Mouse (Mus musculus) C2C12 (cell line): ENCODE data around the gene Mafk. TPM values are rescaled to one million over a fixed set of nuclear protein-coding genes. Genes with fewer than 3 reads are reported as not detected.

Experiments used
- H3K27me3 ChIP-seq: one replicate; pipeline ENCODE4 v1.6.1; 2011; ENCODE audit not compliant: control insufficient read depth, insufficient read depth, insufficient read length
- H3K36me3 ChIP-seq: one replicate; pipeline ENCODE4 v1.6.1; 2011; ENCODE audit not compliant: control insufficient read depth, insufficient read depth
- H3K4me3 ChIP-seq: one replicate; pipeline ENCODE4 v1.5.1; 2011; ENCODE audit warnings: mild to moderate bottlenecking, control low read depth; ENCODE audit not compliant: poor library complexity, insufficient read depth, severe bottlenecking
- H3K79me2 ChIP-seq: one replicate; pipeline ENCODE4 v1.6.1; 2011; ENCODE audit not compliant: control insufficient read depth, insufficient read depth
- H3K79me3 ChIP-seq: one replicate; pipeline ENCODE4 v1.6.1; 2011; ENCODE audit warnings: low read depth, control low read depth
- H3ac ChIP-seq: one replicate; pipeline ENCODE3; 2011; ENCODE audit warnings: low read depth; ENCODE audit not compliant: control insufficient read depth, insufficient read length
- CEBPB ChIP-seq: IDR thresholded peaks from one replicate; pipeline ENCODE4 v1.6.1; 2011; ENCODE audit warnings: low read depth, mild to moderate bottlenecking, control low read depth, moderate library complexity
- CTCF ChIP-seq: IDR thresholded peaks from one replicate; pipeline ENCODE4 v1.5.1; 2011; ENCODE audit not compliant: control insufficient read depth, insufficient read depth, insufficient read length
- FOSL1 ChIP-seq: IDR thresholded peaks from one replicate; pipeline ENCODE4 v1.8.0; 2011; ENCODE audit warnings: mild to moderate bottlenecking, low read length; ENCODE audit not compliant: poor library complexity, insufficient read depth, severe bottlenecking
- MAX ChIP-seq: IDR thresholded peaks from one replicate; pipeline ENCODE4 v1.6.1; 2011; ENCODE audit warnings: mild to moderate bottlenecking, control low read depth
- MYOD1 ChIP-seq: IDR thresholded peaks from one replicate; pipeline ENCODE4 v1.6.1; 2011; ENCODE audit warnings: low read depth; ENCODE audit not compliant: control insufficient read depth, insufficient read length
- MYOG ChIP-seq: IDR thresholded peaks from one replicate; pipeline ENCODE4 v1.6.1; 2011; ENCODE audit not compliant: control insufficient read depth, insufficient read length; ENCODE audit errors: extremely low read depth
- USF1 ChIP-seq: IDR thresholded peaks from one replicate; pipeline ENCODE4 v1.6.1; 2011; ENCODE audit warnings: low read depth, mild to moderate bottlenecking, control low read depth, moderate library complexity
- polyA plus RNA-seq: library from polyadenylated mRNA; unstranded; fragments of >200 nt; fragmentation: generic; extraction: Trizol; gene quantifications from one replicate; pipeline ENCODE4 v1.2.1, GENCODE M21; 2012; ENCODE audit warnings: missing spikeins

The Mafk gene
- polyA plus RNA-seq, 1 experiment: 11.9 TPM

DNA sequence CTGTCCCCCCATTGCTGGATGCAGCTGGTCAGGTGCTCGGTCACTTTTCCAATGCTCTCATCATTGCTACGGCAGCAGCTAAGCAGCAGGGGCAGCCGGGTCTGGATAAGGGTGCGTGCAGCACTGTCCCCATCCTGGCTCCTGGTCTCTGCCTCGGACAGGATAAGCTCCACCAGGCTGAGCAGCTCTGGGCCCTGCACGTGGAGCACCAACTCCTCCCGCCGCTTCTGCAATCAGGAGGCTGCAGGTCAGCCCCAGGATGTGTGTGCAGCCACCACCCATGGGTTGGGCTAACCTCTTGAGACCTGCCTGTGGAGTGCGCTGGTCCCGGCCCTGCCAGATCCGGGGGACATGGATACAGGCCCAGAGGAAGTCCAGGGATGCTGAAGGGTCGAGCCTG, 35.2 kb upstream of the Mafk start:
- Histone ChIP-seq H3K27me3 (no peaks in the 10 kb centered on the region), H3K4me3 (no peak overlapping the region), H3K79me3 (no peaks in the 10 kb centered on the region), H3K79me2 (no peaks in the 10 kb centered on the region), H3ac (no peak overlapping the region), H3K36me3 (peaks cover 5% of the 10 kb centered on the region)
- no peak for TF ChIP-seq CTCF
- TF ChIP-seq CEBPB: no peak
- no peak for TF ChIP-seq MYOD1
- no peak for TF ChIP-seq FOSL1
- no peak for TF ChIP-seq MAX
- TF ChIP-seq USF1: no peak
- TF ChIP-seq MYOG: no peak

DNA sequence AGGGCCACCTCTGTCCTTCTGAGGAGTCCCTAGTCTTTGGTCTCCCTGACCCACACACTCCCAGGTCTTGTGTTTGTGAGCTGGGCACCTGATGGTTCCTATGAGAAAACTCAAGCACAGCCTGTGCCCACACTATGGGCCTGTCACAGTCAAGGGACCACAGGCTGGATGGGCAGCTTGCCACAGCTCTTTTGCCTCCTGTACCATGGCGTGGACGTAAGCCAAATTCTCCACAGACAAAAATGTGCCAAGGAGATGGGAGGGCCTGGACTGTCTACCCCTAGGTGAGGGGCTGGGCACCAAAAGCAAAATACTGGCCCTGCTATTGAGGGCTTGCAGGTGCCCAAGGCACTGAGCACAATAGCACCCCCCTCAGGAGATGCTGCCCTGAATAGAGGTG, 34.7 kb upstream of the Mafk start:
- Histone ChIP-seq H3K27me3 (no peaks in the 10 kb centered on the region), H3K36me3 (peaks cover 5% of the 10 kb centered on the region), H3K79me3 (no peaks in the 10 kb centered on the region), H3ac (no peak overlapping the region), H3K79me2 (no peaks in the 10 kb centered on the region), H3K4me3 (no peak overlapping the region)
- no peak for TF ChIP-seq MAX
- no peak for TF ChIP-seq CTCF
- TF ChIP-seq FOSL1: no peak
- TF ChIP-seq MYOD1: no peak
- no peak for TF ChIP-seq MYOG
- TF ChIP-seq USF1: no peak
- TF ChIP-seq CEBPB: no peak

DNA sequence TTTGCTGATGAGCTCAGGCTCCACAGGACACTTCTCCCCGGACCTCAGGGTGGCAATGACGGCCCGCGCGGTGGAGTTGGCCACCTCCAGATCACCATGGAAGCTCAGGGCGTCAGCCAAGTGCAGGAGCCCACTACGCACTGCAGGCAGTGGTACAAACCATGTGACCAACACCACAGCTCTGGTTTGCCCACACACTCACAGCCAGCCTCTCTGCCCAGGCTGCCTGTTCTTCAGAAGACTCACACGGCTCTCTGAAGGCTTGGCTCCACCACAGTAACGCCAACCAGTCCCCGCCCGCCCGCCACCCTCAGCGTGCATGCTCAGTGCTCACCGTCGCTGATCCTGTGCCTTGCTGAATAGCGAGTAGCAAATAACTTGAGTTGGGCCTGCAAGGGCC, 33.2 kb upstream of the Mafk start:
- Histone ChIP-seq H3K79me3 (no peaks in the 10 kb centered on the region), H3K79me2 (no peaks in the 10 kb centered on the region), H3K4me3 (no peak overlapping the region), H3ac (no peak overlapping the region), H3K36me3 (peaks cover 5% of the 10 kb centered on the region), H3K27me3 (no peaks in the 10 kb centered on the region)
- TF ChIP-seq MYOD1 (no peak), MYOG (no peak), FOSL1 (no peak), MAX (no peak), CEBPB (no peak), USF1 (no peak), CTCF (no peak)

DNA sequence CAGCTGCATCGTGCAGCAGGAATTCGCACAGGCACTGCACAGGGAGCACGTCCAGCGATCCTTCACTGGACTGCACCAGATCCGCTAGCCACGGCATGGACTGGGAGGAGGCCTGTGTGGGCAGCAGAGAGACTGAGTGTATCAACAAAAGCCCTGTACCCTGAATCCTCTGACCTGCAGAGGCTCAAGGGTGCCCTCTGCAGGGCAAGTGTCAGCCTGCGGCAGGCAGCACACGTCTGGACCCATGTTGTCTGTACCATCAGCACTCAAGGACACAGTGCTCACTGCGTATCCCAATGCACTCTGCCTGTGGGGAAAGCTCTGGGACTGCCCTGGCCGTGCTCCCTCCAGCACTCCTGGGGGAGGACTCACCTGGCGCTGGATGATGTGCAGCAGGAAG, 27.0 kb upstream of the Mafk start:
- no peaks in the 10 kb centered on the region for H3K79me2 ChIP-seq
- H3K36me3 ChIP-seq: peaks cover 11% of the 10 kb centered on the region
- no peaks in the 10 kb centered on the region for H3K27me3 ChIP-seq
- no peak overlapping the region for H3ac ChIP-seq
- H3K4me3 ChIP-seq: no peak overlapping the region
- H3K79me3 ChIP-seq: no peaks in the 10 kb centered on the region
- TF ChIP-seq MYOD1: no peak
- TF ChIP-seq CTCF: peak; percentile 64
- no peak for TF ChIP-seq CEBPB

DNA sequence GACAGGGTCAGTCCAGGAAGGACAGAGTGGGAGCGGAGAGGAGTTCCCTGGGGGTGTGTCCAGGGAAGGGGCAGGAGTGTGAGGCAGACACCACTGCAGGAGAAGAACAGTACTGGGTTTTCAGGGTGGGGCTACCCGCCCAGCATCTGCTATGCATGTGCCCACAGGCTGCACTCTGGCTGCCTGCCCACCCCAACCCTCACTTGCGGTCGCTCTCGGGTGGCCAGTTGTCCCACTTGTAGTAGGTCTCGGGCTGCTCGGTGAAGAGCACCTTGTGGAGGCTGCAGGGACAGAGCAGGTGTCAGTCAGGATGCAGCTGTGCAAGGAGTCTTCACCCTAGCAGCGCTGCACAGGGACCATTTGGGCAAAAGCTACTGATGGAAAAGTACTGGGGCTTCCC, 23.1 kb upstream of the Mafk start:
- H3ac ChIP-seq: no peak overlapping the region
- TF ChIP-seq CTCF: no peak
- no peak for TF ChIP-seq CEBPB
- no peak for TF ChIP-seq MYOG
- TF ChIP-seq MYOD1: no peak
- H3K36me3 ChIP-seq: peaks cover 26% of the 10 kb centered on the region
- no peaks in the 10 kb centered on the region for H3K27me3 ChIP-seq
- H3K4me3 ChIP-seq: no peak overlapping the region
- no peaks in the 10 kb centered on the region for H3K79me2 ChIP-seq
- no peaks in the 10 kb centered on the region for H3K79me3 ChIP-seq

GRCm38 (mm10) chr5:139775216-139775926, 15.9 kb upstream of the Mafk start, which contains the start of gene Ints1:
Gene Ints1, minus strand, starts transcription at chr5:139775674.
- Histone ChIP-seq H3K79me3 (peaks cover 11% of the 10 kb centered on the region), H3K36me3 (peaks cover 14% of the 10 kb centered on the region), H3K4me3 (peak within 1 kb of the TSS; percentile 75), H3ac (peak within 1 kb of the TSS; percentile 76), H3K79me2 (peaks cover 18% of the 10 kb centered on the region), H3K27me3 (no peaks in the 10 kb centered on the region)
- TF ChIP-seq MAX: peak; percentile 44
- no peak for TF ChIP-seq CEBPB
- no peak for TF ChIP-seq MYOD1
- no peak for TF ChIP-seq FOSL1
- peak; percentile 92 for TF ChIP-seq CTCF
- no peak for TF ChIP-seq USF1
- no peak for TF ChIP-seq MYOG

DNA sequence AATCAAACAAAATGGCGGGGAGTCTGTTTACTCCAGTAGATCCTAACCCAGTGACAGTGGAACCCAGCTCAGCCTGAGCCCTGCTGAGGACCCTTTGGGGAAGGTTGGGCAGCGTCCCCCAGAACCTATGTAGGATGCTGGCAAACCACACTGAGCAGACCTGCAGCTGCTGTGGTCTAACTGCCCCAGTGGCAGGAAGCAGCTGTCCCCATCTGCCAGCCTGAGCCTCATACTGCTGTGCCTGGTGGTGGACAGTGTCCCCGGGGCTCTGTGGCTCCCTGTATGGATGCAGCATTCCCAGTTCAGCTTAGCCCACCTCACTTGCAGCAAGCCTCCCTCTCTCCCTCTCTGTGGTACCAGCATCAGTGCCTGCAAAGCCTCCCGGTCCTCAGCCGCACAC, 14.3 kb upstream of the Mafk start:
- peaks cover 6% of the 10 kb centered on the region for H3K36me3 ChIP-seq
- TF ChIP-seq CEBPB (no peak), USF1 (no peak), MAX (no peak), MYOG (no peak), CTCF (no peak), FOSL1 (no peak), MYOD1 (no peak)
- peaks cover 11% of the 10 kb centered on the region for H3K79me3 ChIP-seq
- no peak overlapping the region for H3ac ChIP-seq
- no peaks in the 10 kb centered on the region for H3K27me3 ChIP-seq
- H3K79me2 ChIP-seq: peaks cover 18% of the 10 kb centered on the region
- H3K4me3 ChIP-seq: no peak overlapping the region
